Mouse (Mus musculus): ENCODE data around the gene Ints14.

DNA sequence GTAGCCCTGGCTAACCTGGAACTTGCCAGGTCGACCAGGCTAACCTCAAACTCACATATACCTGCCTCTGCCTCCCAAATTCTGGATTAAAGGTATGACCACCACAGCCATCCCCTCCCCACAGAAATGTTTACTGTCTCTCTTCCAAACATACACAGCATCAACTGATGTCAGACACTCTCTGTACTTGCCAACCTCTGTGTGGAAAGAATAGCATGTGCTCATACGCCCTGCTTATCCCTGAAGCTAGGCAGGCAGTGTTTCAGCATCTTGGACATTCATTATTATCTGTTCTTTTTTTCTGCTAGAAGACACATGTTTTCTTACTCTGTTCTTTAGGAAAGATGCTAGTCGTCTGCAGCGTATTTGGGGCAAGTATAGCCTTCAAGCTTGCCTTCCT is 57.2 kb downstream of the Ints14 start:
- TF ChIP-seq CTCF (IDR thresholded peaks at IDR 0.05; ENCODE audit: borderline replicate concordance, control insufficient read depth, extremely low read depth, insufficient read depth, low read length, poor library complexity), result no peak
- no peak for TF ChIP-seq POLR2A (IDR thresholded peaks at IDR 0.05; ENCODE audit: control insufficient read depth, extremely low read depth, insufficient read depth, low read length, poor library complexity)

Measured in thymus, adult 2 months (tissue).